Mouse (Mus musculus) left cerebral cortex, adult 8-10 months (tissue): ENCODE measurements at regions not wholly inside any gene's neighbourhood (a gene's known extent, or its start where the extent isn't known, plus 50 kb on each side); places are given as distances from the start of the nearest gene placed in this dataset.

Experiments used
- DNase-seq, 2 experiments: peaks; one replicate each; pipeline ENCODE4 v3.0.0; 2022; ENCODE audit warnings: low spot score in 2 of 2
- microRNA-seq, 2 experiments: library from miRNA; unstranded; fragments of <30 nt; microRNA quantifications; one replicate each; pipeline ENCODE4 v1.2.0; 2022

- no peak for DNase-seq
Measured at GRCm38 (mm10) chr10:44589842-44590241, 61.5 kb upstream of the Prdm1 start.

- DNase-seq, result no peak
Measured at GRCm38 (mm10) chr10:44589352-44589751, 61.1 kb upstream of the Prdm1 start.

- DNase-seq, result no peak
Measured at GRCm38 (mm10) chr10:44582736-44583135, 54.4 kb upstream of the Prdm1 start.

Small RNA genes in the stretch of these regions (microRNA-seq; reads per million reads assigned to microRNA genes)
- 0 reads per million in 2 experiments for gene Gm24271
